Mouse (Mus musculus) megakaryocyte-erythroid progenitor cell, adult 5-6 weeks (primary cell): ENCODE data around the gene Sync. TPM values are rescaled to one million over a fixed set of nuclear protein-coding genes. Genes with fewer than 3 reads are reported as not detected.

Experiments used
- ATAC-seq: replicated peaks from 2 replicates; pipeline ENCODE4 v1.8.0; 2016; ENCODE audit warnings: mild to moderate bottlenecking, inconsistent platforms; ENCODE audit not compliant: severe bottlenecking, poor library complexity, low FRiP score, low TSS enrichment
- total RNA-seq, 2 experiments: library from RNA; stranded (forward) in 1 of 2; stranded (reverse) in 1 of 2; fragments of 200-1000, 215-1000 nt in 1 of 2; fragments of >200 nt in 1 of 2; fragmentation: Nextera tagmentation in 1 of 2; gene quantifications; 2 replicates each; pipeline ENCODE4 v1.2.3; 2014 to 2017

Sync gene
- not detected in 2 replicates for total RNA-seq (2014; fragmentation: Nextera tagmentation)
- total RNA-seq (2017) = not detected in 2 replicates

DNA sequence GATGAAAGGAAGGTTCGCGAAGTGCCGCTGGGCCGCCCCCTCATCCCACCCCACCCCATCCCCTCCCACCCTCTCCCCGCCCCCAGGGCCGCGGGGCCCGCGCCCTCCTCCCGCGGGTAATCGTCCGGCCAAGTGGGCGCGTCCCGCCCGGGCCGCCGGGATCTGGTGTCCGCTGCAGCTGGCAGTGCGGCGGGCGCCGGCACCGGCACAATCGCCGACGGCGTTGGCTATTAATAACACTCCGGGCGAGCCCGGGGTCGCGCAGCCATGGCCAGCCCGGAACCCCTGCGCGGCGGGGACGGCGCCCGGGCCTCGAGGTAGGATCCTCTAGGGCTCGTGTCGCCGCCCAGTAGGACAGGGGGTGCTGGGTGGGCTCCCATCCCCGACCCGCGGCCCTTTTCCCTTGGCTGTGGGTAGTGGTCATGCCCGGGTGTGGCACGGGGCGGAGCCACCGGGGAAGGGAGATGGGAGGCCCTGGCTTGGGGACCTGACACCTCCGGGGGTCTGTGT lies at the start of gene Sync:
Sync (plus strand) TSS at position 146 of the 510 bp plus-strand sequence.
- no peak for ATAC-seq

DNA sequence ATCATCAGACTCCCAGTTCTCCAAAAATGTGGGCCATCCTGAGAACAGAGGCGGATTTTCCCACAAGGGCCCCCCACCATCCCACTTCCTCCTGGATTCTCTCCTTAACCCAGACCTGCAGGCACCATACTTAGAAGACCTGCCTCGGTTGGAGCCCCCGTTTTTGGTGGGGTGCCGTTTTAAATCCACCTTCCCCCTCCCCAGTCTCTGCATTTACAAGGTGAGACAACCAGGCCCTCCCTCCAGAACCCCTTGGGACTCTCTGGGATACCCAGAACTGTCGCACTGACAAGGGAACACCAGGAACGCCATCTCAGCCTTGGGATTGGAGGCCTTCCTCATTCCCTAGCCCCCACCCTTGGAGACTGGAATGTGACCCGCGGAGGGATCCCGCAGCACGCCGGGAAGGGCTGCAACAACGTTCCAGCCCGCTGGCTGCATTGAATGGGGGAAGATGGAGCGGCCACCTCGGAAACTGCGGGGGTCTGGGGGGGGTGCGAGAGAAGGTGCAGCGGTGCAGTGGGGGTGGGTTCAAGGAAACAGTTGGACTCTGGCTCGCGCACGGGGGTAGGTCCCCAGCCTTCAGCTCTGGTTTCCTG lies 49.5 kb upstream of the Sync start:
- ATAC-seq = no peak

DNA sequence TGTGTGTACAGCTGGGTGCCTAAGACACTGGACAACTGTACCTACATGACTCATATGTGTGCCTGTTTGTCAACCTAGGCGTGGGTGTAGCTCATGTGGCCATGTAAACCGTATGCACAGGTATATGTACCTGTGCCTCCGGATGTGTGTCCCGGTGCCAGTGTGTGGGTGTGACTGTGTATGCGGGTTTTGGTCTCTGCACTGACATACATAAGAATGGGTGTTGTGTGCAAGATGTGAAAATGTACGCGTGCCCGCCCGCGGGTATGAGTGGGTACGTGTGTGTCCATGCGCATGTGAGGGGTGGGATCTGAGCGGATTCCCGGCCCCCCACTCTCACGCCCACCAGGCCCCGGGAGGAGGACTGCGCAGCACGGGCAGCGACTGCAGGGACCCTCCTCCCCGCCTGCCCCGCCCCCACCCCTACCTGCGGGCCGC lies 48.8 kb upstream of the Sync start:
- ATAC-seq = no peak

DNA sequence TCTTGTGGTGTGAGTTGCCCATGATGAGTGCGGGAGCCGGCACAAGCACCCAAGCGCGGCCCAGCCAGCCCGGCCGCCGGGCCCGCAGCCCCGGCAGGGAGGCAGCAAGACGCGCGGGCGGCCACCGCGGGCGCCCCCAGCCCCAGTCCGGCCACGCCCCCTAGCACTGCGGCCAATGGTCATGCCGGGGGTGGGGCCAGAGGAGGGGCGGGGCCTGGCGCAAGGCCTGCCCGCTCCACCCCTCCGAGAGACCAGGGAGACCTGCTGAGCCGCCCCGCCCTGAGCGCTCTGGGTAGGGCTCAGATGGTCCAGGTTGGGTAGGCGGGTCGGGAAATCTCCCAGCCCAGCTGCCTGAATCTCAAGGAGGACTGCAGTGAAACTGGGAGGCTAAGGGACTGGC lies 48.3 kb upstream of the Sync start:
- ATAC-seq = peak; percentile 45

DNA sequence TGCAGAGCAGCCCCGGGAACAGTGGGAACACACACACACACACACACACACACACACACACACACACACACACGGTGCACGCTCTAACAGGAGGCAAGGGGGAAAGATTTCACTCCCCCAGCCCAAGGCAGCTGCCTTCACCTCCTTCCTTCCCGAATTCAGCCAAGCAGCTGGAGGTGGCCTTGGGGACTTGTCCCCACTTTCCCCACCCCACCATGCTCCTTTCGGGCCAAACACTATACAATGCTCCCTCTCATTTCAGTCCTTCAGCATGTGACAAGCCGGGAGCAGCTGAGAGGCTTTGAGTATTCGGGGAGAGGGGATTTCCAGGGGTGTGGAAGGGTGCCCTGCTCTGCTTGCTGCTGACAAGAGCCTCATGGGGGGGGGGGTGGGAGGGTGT lies 45.5 kb upstream of the Sync start:
- no peak for ATAC-seq

DNA sequence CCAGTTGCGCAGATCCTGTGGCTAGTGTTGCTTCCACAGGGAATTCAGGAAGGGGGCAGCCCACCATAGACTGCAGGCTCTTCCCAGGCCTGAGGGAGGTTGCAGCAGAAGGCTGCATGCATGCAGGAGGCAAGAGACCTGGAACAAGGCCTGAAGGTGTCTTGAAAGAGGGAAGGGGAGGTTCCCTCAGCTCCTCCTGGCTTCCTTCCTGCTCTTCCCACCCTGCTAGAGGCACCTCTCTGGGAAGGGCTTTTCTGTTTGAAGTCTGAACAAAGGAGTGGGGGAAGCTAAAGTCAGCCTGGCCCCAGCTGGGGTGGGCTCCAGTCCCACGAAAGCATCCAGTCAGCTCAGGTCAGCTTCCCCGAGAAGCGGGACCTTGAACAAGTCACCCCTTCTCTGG lies 45.1 kb upstream of the Sync start:
- ATAC-seq = no peak

DNA sequence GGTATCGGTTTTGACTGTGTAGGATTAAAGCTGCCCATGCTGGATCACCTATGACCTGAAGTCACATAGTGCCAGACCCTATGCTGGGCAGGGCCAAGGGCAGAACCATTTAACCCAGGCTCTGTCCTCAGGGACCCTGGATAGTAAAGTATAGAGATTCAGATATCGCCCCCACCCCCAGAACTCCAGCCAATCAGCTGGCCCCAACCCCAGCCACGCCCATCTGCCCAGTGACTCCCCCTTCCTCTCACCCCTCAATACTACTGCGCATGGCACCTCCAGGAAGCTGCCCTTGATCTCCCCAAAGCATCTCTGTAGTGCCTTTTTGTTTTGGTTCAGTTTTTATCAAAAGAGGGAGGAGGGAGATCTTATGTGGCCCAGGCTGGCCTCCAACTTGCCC lies 44.7 kb upstream of the Sync start:
- ATAC-seq = no peak

DNA sequence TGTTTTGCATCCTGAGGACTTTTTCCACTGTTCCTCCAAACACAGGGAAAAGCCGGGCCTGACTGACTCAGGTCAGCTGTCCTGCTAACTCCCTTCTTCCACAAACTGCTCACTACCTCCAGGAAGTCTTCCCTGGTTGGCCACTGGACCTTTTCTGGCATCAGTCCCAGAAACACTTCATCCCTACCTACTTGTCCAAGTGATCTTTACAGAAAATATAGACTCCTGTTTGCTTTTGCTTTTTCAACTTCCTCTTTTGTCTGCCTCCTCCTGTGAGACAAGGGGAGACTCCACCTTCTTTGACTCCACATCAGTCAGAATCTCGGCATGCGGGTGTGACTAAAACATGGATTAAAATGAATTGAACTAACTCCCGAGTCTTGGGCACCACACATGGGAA lies 42.6 kb upstream of the Sync start:
- ATAC-seq = no peak

DNA sequence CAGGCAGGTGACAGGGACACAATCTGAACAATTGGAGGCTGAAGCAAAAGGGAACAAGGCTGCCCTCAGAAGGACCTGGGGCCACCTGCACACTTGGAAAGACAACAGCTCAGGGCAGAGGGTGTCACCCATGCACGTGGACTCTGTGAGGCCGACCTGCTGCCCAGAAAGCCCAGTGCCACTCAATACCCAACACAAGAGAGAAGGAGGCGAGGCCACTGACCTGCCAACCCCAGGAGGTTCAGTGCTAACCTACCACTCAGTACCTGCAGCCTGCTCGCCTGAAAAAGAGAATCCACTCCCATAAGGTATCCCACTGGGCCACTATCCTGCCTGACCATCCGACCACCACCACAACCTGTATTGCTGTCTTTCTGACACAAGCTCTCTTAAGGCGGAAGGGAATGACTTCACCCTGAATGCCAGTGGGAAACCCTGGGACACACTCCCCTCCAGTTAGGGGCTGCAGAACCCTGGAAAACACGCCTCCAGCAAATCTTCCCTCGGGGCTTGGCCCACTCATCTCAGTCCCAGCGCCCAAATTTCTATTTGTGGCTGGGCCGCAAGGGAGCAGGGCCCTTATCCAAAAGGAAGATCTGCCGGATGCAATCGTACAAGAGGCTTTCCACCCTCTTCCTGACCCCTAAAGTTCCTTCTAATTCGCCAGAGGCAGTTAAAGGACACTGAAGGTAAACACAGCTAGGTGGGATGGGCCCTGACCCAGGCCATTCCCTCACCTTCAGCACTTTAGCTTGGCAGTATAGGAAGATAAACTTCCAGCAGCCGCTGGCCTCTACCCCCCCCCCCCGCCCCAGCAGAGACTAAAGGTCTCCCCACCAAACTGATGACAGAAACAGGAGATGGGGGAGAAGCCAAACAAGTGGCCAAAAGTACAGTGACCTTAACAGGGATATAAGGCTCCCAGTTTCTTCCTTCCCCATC lies 40.8 kb upstream of the Sync start:
- no peak for ATAC-seq

DNA sequence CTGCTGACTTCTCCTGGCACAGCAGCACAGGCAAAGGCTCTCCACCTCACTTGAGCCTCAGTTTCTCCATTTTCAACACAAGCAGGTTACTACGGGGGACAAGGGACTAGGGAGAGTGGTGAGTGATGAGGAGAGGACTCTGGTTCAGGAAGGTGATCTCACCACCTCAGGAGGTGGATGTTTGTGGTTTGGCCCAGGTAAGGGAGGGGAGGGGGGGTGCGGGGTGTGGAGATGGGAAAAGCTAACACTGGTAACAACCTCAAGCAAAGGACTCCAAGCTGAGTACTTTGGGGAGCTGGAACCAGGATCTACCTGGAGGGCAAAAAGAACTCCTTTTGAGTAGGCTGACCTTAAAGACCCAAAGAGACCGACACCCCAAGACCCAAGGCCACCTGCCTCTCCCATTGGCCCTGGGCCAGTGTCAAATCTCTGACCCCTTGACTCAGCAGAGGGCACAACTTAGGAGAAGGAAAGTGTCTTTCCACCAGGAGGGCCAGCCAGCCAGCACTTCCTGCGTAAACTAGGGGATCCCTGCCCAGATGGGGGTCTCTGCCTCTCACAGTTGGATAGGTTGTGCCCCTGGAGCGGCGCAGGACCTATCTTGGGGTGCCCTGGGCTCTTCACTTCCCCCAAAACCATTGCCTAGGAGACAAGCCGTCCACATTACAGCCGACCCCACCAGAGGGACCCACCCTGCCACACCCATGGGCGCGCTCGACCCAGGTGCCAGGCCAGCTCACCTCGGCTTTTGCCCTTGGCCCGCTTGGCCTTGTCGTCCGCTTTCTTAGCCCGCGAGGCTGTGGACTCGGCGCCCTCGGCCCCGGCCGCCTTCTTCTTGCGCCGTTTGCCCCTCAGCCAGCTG lies 39.8 kb upstream of the Sync start:
- no peak for ATAC-seq

DNA sequence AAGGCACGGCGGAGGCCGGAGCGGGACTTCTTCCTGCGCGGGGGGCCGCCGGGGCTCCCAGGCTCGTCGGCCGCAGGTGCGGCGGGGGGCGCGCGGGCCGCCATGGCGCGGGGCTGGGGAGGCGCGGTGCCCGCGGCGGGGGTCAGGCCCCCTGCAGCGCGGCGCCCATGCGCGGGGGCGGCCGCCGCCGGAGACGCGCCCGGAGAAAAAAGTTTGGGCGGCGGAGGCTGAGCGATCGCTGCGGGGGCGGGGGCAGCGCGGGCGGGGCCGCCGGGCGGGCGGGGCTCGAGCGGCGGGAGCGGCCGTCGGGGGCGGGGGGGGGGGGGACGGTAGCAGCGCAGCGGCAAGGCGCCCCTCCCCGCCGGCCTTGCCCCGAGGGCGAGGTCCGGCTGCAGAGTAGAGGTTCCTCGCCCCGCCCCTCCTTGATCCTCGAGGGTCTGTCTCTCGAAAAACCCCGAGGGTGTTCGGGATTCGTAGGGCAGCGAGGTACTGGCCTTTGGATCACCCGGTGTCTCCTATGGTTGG lies 39.1 kb upstream of the Sync start:
- ATAC-seq = no peak

DNA sequence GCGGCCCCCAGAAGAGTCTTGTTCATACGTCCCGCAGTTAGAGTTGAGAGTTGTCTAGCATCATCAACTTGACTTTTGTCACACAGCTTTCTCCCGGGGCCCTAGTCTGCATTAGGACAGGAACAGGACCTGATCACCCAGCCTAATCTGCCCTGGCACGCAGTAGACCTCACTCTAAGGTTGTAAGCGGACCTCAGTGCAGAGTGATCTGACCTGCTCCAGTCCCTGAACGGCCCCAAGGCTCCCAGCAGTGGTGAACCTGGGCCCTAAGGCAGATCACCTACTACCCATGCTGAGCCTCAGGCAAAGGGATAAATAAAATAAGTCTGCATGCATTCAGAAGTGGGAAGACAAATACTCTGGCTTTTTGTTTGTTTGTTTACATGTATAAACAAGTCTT lies 38.1 kb upstream of the Sync start:
- ATAC-seq = no peak

DNA sequence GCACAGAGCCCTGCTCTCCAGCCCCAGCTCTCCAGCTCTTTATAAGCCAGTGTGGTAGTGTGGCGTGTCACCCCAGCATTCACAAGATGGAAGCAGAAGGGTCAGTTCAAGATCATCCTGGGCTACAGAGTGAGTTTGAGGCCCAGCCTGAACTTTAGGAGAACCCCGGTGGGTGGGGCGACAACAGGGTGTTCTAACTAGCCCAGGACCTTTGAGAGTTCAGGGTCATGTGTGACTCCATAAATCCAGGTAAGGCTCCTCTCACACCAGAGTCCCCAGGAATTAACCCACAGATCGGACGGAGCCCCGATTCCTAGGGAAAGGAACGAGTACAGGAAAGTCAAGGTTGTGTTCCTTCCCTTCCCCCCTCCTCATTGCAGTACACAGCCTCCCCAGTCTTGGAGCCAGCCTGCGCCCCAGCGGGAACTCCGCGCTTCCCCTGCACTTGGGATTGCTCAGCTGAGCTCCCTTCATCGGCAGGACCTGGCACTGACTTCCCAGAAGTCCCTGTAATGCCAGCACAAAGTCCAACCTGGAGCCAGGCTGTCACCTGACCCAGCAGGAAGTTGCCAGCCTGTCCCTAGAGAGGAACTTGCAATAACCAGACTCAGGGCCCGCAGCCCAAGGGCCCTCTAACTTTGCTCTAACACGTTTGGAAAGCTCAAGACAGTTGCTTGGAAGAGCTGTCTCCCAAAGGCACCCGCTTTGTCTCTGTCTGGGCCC lies 36.5 kb upstream of the Sync start:
- peak; percentile 10; the same call in 1 of the 2 replicates for ATAC-seq

DNA sequence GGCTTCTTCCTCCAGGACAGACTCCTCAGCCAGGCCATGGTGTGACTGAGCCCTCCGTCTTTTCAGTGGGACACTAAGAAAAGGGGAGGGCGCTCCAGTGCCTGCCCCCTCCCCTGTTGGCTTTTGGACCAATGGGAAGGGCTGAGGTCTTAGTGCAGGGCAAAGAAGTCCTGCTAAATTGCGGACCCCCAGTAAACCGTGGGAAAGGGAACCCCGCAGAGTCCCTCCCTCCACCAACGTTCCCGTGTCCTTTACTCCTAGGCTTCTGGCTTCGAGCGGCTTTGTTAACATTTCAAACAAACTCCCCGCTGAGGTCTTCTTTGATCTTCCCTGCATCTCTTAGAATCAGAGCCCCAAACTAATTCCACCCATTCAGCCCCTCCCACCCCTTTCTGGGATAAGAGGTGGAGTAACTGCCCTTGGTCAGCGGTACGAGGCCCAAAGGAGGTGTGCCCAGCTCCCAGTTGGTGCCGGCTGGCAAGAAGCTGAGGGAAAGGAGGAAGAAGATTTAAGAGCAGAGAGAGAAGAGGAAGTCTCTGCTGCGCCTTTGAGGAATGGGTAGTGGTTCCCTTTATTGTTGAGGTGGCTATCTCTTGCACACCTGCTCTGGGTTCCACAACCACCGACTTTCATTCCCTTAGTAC lies 35.8 kb upstream of the Sync start:
- peak; percentile 24; the same call in 1 of the 2 replicates for ATAC-seq

DNA sequence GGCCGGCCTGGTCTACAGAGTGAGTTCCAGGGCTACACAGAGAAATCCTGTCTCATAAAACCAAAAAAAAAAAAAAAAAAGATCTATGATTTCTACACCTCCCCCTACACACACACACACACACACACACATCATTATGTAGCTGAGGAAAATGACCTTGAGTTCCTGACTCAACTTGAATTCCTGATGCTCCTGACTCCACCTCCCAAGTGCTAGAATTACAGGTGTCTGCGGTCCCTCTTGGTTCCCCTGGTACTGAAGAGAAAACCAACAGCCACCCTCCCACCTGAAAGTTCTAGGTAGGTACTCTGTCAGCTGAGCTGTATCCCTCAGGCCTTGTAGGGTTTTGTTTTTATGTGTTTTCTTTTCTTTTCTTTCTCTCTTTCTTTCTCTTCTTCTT lies 34.9 kb upstream of the Sync start:
- no peak for ATAC-seq

DNA sequence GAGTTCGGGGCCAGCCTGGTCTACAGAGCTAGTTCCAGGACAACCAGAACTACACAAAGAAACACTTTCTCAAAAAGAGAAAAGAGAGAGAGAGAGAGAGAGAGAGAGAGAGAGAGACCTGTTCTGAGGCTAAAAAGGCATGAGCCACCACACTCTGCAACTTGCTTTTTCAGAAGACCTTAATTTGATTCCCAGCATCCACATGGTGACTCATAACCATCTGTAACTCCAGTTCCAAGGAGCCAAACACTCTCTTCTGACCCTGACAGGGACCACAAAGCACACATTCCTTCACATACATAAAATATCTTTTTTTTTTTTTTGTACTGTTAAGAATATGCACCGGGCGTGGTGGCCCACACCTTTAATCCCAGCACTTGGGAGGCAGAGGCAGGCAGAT lies 32.8 kb upstream of the Sync start:
- ATAC-seq = no peak

DNA sequence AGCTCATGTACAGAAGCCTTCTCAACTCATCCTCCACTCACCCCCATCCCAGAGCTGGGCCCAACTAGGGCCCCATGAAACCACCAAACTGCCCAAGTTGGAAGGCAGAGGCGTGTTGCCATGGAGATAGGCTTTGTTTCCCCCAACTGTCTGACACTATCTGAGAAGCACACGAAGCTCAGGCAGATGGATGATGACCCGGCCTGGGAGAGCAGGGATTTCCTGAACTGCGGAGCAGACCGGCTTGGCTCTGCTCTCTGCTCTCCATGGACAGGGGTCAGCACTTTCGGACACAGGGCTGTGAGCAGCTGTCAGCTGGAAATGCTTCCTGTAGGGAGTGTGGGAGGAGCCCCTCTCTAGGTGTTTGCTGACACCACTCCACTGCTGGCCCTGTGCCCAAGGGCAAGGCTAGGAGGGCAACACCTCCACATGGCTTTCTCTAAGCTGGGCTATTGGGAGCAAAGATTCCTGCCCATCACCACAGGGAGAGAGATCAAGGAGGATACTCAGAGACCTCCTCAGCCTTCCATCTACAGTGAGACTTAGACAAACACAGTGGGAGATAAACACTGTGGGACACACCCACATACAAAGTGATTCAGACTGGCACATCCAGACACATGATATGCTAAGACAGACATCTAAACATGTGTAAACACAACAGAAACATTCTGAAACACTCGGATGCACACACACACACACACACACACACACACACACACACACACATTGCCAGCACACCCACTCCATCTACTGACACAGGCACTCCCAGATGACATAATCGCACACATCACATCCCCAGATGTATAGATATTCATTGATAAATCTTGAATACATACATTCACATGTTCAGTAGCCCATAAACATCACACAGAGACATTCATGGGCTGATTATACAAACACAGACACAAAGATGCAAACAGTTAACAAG lies 30.7 kb upstream of the Sync start:
- ATAC-seq = peak; percentile 93
